Mouse (Mus musculus): ENCODE measurements around the gene Ell. TPM values are rescaled to one million over a fixed set of nuclear protein-coding genes. Genes with fewer than 3 reads are reported as not detected.
"Not testable (repeated sequence)": the region's sequence is repeated elsewhere in the genome, so short reads cannot be mapped to it uniquely, and the experiment has no call there.

Ell gene
- polyA plus RNA-seq, 1 experiment: 45.6 TPM

- TF ChIP-seq CTCF (IDR thresholded peaks at IDR 0.05; ENCODE audit: extremely low read depth, insufficient read length, insufficient replicate concordance, low read depth, low read length): no peak
- TF ChIP-seq POLR2A (IDR thresholded peaks at IDR 0.05; ENCODE audit: low read depth, low read length): no peak
- 51% methylated on average over 5 of the region's 5 CpGs for WGBS
- no peaks in the 10 kb centered on the region for H3K27me3 ChIP-seq (ENCODE audit: control insufficient read depth, insufficient read depth, low read length)
- H3K27ac ChIP-seq (ENCODE audit: insufficient read depth, low read depth, low read length): no peak overlapping the region
- H3K4me3 ChIP-seq (ENCODE audit: low read depth, low read length): no peak overlapping the region
- peaks cover 16% of the 10 kb centered on the region for H3K36me3 ChIP-seq (ENCODE audit: control insufficient read depth, insufficient read depth, low read length)
- peaks cover 22% of the 10 kb centered on the region for H3K4me1 ChIP-seq (ENCODE audit: control insufficient read depth, insufficient read depth, insufficient read length, low read length)
Measured at GRCm38 (mm10) chr8:70507027-70507393, 32.2 kb upstream of the Ell start.

- Histone ChIP-seq H3K27me3 (ENCODE audit: control insufficient read depth, insufficient read depth, low read length) (no peaks in the 10 kb centered on the region), H3K4me1 (ENCODE audit: control insufficient read depth, insufficient read depth, insufficient read length, low read length) (peaks cover 26% of the 10 kb centered on the region), H3K4me3 (ENCODE audit: low read depth, low read length) (peak overlapping the region; percentile 91), H3K36me3 (ENCODE audit: control insufficient read depth, insufficient read depth, low read length) (peaks cover 30% of the 10 kb centered on the region), H3K27ac (ENCODE audit: insufficient read depth, low read depth, low read length) (peak overlapping the region; percentile 37; the same call in 1 of the 2 replicates)
- TF ChIP-seq CTCF (IDR thresholded peaks at IDR 0.05; ENCODE audit: extremely low read depth, insufficient read length, insufficient replicate concordance, low read depth, low read length) (no peak), POLR2A (IDR thresholded peaks at IDR 0.05; ENCODE audit: low read depth, low read length) (no peak)
- WGBS: 5% methylated on average over 25 of the region's 25 CpGs
Measured at GRCm38 (mm10) chr8:70509281-70509952, 29.8 kb upstream of the Ell start.

GRCm38 (mm10) chr8:70510228-70510915, 28.9 kb upstream of the Ell start, which contains the start of gene Uba52:
Gene Uba52 (minus strand): TSS chr8:70510801.
- under 1% methylated on average over 74 of the region's 74 CpGs for WGBS
- Histone ChIP-seq H3K36me3 (ENCODE audit: control insufficient read depth, insufficient read depth, low read length) (peaks cover 34% of the 10 kb centered on the region), H3K4me3 (ENCODE audit: low read depth, low read length) (peak within 1 kb of the TSS; percentile 91), H3K27ac (ENCODE audit: insufficient read depth, low read depth, low read length) (peak within 1 kb of the TSS; percentile 98), H3K4me1 (ENCODE audit: control insufficient read depth, insufficient read depth, insufficient read length, low read length) (peaks cover 26% of the 10 kb centered on the region), H3K27me3 (ENCODE audit: control insufficient read depth, insufficient read depth, low read length) (no peaks in the 10 kb centered on the region)
- TF ChIP-seq CTCF (IDR thresholded peaks at IDR 0.05; ENCODE audit: extremely low read depth, insufficient read length, insufficient replicate concordance, low read depth, low read length) (no peak), POLR2A (IDR thresholded peaks at IDR 0.05; ENCODE audit: low read depth, low read length) (peak; percentile 63; the same call in 1 of the 2 replicates)

- peaks cover 21% of the 10 kb centered on the region for H3K4me1 ChIP-seq (ENCODE audit: control insufficient read depth, insufficient read depth, insufficient read length, low read length)
- peaks cover 38% of the 10 kb centered on the region for H3K36me3 ChIP-seq (ENCODE audit: control insufficient read depth, insufficient read depth, low read length)
- not testable (repeated sequence) for H3K27me3 ChIP-seq (ENCODE audit: control insufficient read depth, insufficient read depth, low read length)
- H3K27ac ChIP-seq (ENCODE audit: insufficient read depth, low read depth, low read length): peak overlapping the region; percentile 98
- 30% methylated on average over 6 of the region's 6 CpGs for WGBS
- H3K4me3 ChIP-seq (ENCODE audit: low read depth, low read length): peak overlapping the region; percentile 91
Measured at GRCm38 (mm10) chr8:70511174-70511573, 28.1 kb upstream of the Ell start.

GRCm38 (mm10) chr8:70511770-70512169, 27.5 kb upstream of the Ell start:
- no peaks in the 10 kb centered on the region for H3K27me3 ChIP-seq (ENCODE audit: control insufficient read depth, insufficient read depth, low read length)
- no peak overlapping the region for H3K4me3 ChIP-seq (ENCODE audit: low read depth, low read length)
- peaks cover 43% of the 10 kb centered on the region for H3K36me3 ChIP-seq (ENCODE audit: control insufficient read depth, insufficient read depth, low read length)
- WGBS: 86% methylated on average over 2 of the region's 2 CpGs
- no peak overlapping the region for H3K27ac ChIP-seq (ENCODE audit: insufficient read depth, low read depth, low read length)
- TF ChIP-seq CTCF (IDR thresholded peaks at IDR 0.05; ENCODE audit: extremely low read depth, insufficient read length, insufficient replicate concordance, low read depth, low read length): no peak
- TF ChIP-seq POLR2A (IDR thresholded peaks at IDR 0.05; ENCODE audit: low read depth, low read length): no peak
- peaks cover 21% of the 10 kb centered on the region for H3K4me1 ChIP-seq (ENCODE audit: control insufficient read depth, insufficient read depth, insufficient read length, low read length)

GRCm38 (mm10) chr8:70512253-70512903, 26.9 kb upstream of the Ell start:
- Histone ChIP-seq H3K4me3 (ENCODE audit: low read depth, low read length) (no peak overlapping the region), H3K27me3 (ENCODE audit: control insufficient read depth, insufficient read depth, low read length) (no peaks in the 10 kb centered on the region), H3K27ac (ENCODE audit: insufficient read depth, low read depth, low read length) (0 out of 2 replicates have a peak overlapping the region, but pooled peaks have one; percentile 13), H3K36me3 (ENCODE audit: control insufficient read depth, insufficient read depth, low read length) (peaks cover 43% of the 10 kb centered on the region), H3K4me1 (ENCODE audit: control insufficient read depth, insufficient read depth, insufficient read length, low read length) (peaks cover 21% of the 10 kb centered on the region)
- WGBS: 79% methylated on average over 11 of the region's 11 CpGs
- TF ChIP-seq POLR2A (IDR thresholded peaks at IDR 0.05; ENCODE audit: low read depth, low read length) (no peak), CTCF (IDR thresholded peaks at IDR 0.05; ENCODE audit: extremely low read depth, insufficient read length, insufficient replicate concordance, low read depth, low read length) (no peak)

GRCm38 (mm10) chr8:70513441-70513840, 25.8 kb upstream of the Ell start:
- H3K36me3 ChIP-seq (ENCODE audit: control insufficient read depth, insufficient read depth, low read length): peaks cover 43% of the 10 kb centered on the region
- no peak overlapping the region for H3K27ac ChIP-seq (ENCODE audit: insufficient read depth, low read depth, low read length)
- H3K4me1 ChIP-seq (ENCODE audit: control insufficient read depth, insufficient read depth, insufficient read length, low read length): peaks cover 20% of the 10 kb centered on the region
- 20% methylated on average over 2 of the region's 2 CpGs for WGBS
- TF ChIP-seq CTCF (IDR thresholded peaks at IDR 0.05; ENCODE audit: extremely low read depth, insufficient read length, insufficient replicate concordance, low read depth, low read length) (no peak), POLR2A (IDR thresholded peaks at IDR 0.05; ENCODE audit: low read depth, low read length) (no peak)
- no peak overlapping the region for H3K4me3 ChIP-seq (ENCODE audit: low read depth, low read length)
- no peaks in the 10 kb centered on the region for H3K27me3 ChIP-seq (ENCODE audit: control insufficient read depth, insufficient read depth, low read length)

Data from small intestine, adult 2 months (tissue).